Mouse (Mus musculus) embryonic fibroblast, embryonic 13.5 days (primary cell): ENCODE measurements around the gene Lrrc4b.

Experiments used
- CTCF ChIP-seq: IDR thresholded peaks from 2 replicates; pipeline ENCODE4 v1.5.1; 2011; ENCODE audit warnings: mild to moderate bottlenecking, control low read depth, low read length, moderate library complexity, borderline replicate concordance; ENCODE audit not compliant: insufficient read depth
- POLR2A ChIP-seq: IDR thresholded peaks from 2 replicates; pipeline ENCODE4 v1.6.1; 2011; ENCODE audit warnings: low read depth, mild to moderate bottlenecking, control low read depth, low read length, moderate library complexity

DNA sequence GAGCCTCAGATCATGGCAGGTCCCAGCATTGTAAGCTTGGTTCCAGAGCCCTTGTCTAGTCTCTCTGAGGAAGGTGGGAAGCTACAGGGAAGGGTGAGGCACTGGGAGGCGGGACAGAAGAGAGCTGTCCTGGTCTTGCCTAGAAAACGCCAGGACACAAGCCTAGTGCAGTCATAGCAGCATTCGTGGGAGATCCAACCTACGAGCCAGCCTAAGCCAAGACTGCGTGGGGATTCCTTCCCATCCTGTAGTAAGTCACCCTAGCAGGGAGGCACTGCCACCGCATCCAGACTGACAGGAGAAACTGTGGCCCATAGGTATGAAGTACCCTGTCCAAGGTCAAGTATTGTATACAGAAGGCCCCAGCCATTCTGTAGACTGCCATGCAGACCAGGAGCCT, 3.7 kb downstream of the Lrrc4b start:
- TF ChIP-seq POLR2A (no peak), CTCF (no peak)
